Mouse (Mus musculus): Measurements from ENCODE around the gene Znrf1. TPM values are rescaled to one million over a fixed set of nuclear protein-coding genes. Genes with fewer than 3 reads are reported as not detected.

Gene Znrf1
- total RNA-seq, 4 experiments from 2014 or later, result 120 to 139 (median 129) TPM

Other genes with a start within 250 kb of the Znrf1 start
- 10 to 100 TPM; 22.4 to 24.1 (median 23.5) TPM for gene Rfwd3, start 235.9 kb upstream of the Znrf1 start, total RNA-seq (2022)
- gene Mlkl, start 197.9 kb upstream of the Znrf1 start, total RNA-seq (2022), result under 1 TPM in 2 of 4 experiments, not detected in 2; 0.30 to 0.33 TPM
- 10 to 100 TPM; 23.8 to 26.2 (median 24.8) TPM for gene Fa2h, start 142.3 kb upstream of the Znrf1 start, total RNA-seq (2022)
- 10 to 100 TPM; 19.5 to 21.7 (median 20.3) TPM for gene Wdr59, start 14.0 kb upstream of the Znrf1 start, total RNA-seq (2022)
- 10 to 100 TPM; 10.6 to 11.4 (median 10.8) TPM for gene Ldhd, start 94.3 kb downstream of the Znrf1 start, total RNA-seq (2022)
- gene Zfp1, start 107.3 kb downstream of the Znrf1 start, total RNA-seq (2022), result 10 to 100 TPM; 22.1 to 25.2 (median 24.1) TPM
- not detected for gene Ctrb1, start 154.9 kb downstream of the Znrf1 start, total RNA-seq (2022)
- 10 to 100 TPM; 49.4 to 54.6 (median 53.5) TPM for gene Bcar1, start 207.7 kb downstream of the Znrf1 start, total RNA-seq (2022)

Measured in left cerebral cortex, adult 8-10 months (tissue).